Mouse (Mus musculus) neural tube, embryonic 13.5 days (tissue): ENCODE measurements at regions not wholly inside any gene's neighbourhood (a gene's known extent, or its start where the extent isn't known, plus 50 kb on each side); places are given as distances from the start of the nearest gene placed in this dataset.

ENCODE experiments used
- ATAC-seq: fragments of 200-750 bp; cut with Nextera tagmentation; 2 replicates; pipeline ENCODE4 v1.8.0; 2017; ENCODE audit warnings: low read depth, mild to moderate bottlenecking, moderate TSS enrichment, moderate library complexity
- H3K27ac ChIP-seq: fragments of 300-500 bp; sonication (generic); replicated peaks from 2 replicates; pipeline ENCODE4 v1.5.1; 2015; ENCODE audit warnings: moderate library complexity, mild to moderate bottlenecking, inconsistent platforms
- H3K27me3 ChIP-seq: fragments of 300-500 bp; sonication (generic); 2 replicates; pipeline ENCODE4 v1.6.1; 2015; ENCODE audit warnings: mild to moderate bottlenecking, inconsistent platforms
- H3K36me3 ChIP-seq: fragments of 300-500 bp; sonication (generic); 2 replicates; pipeline ENCODE4 v1.6.1; 2015; ENCODE audit warnings: mild to moderate bottlenecking, inconsistent platforms
- H3K4me1 ChIP-seq: fragments of 300-500 bp; sonication (generic); replicated peaks from 2 replicates; pipeline ENCODE4 v1.6.1; 2015; ENCODE audit warnings: inconsistent platforms
- H3K4me2 ChIP-seq: fragments of 300-500 bp; sonication (generic); 2 replicates; pipeline ENCODE4 v1.6.1; 2015; ENCODE audit warnings: inconsistent platforms, mild to moderate bottlenecking, moderate library complexity
- H3K4me3 ChIP-seq: fragments of 300-500 bp; sonication (generic); 2 replicates; pipeline ENCODE4 v1.5.1; 2015; ENCODE audit warnings: mild to moderate bottlenecking, inconsistent platforms
- H3K9ac ChIP-seq: fragments of 300-500 bp; sonication (generic); 2 replicates; pipeline ENCODE4 v1.6.1; 2015; ENCODE audit warnings: moderate library complexity, mild to moderate bottlenecking, inconsistent platforms
- H3K9me3 ChIP-seq: fragments of 300-500 bp; sonication (generic); 2 replicates; pipeline ENCODE4 v1.6.1; 2016; ENCODE audit warnings: inconsistent platforms
- WGBS: fragments of 180-500 bp; shearing (Covaris S2); methylation state at CpG from one replicate; pipeline ENCODE4 v1.1.7; 2015; 5-methylcytosine and 5-hydroxymethylcytosine counted together

DNA sequence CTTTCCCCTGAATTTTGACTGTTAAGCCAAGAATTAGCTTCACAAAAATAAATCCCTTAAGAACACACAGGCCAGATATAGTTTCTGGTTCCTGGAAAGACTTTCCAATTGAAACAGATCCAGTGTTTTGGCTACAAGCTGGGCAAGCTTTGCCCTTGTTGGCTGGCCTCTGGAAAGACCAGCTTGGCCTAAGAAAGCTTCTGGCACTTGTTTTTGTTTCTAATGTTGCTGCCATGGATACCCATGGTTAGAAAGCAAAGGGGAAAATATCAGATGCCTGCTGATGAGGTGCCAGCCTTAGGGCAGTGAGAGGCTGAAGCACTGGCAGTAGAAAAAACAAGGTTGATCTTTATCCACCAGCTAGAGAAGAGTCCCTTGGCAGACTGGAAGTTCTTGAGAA lies 228.2 kb downstream of the Klhl13 start:
- H3K4me3 ChIP-seq: no peak overlapping the region
- no peaks in the 10 kb centered on the region for H3K9me3 ChIP-seq
- no peak overlapping the region for H3K27ac ChIP-seq
- no peak for ATAC-seq
- no peak overlapping the region for H3K9ac ChIP-seq
- H3K27me3 ChIP-seq: no peaks in the 10 kb centered on the region
- no peak overlapping the region for H3K4me2 ChIP-seq
- H3K4me1 ChIP-seq: no peaks in the 10 kb centered on the region
- no peaks in the 10 kb centered on the region for H3K36me3 ChIP-seq

- no peaks in the 10 kb centered on the region for H3K27me3 ChIP-seq
- H3K27ac ChIP-seq: no peak overlapping the region
- H3K36me3 ChIP-seq: no peaks in the 10 kb centered on the region
- H3K4me3 ChIP-seq: no peak overlapping the region
- 0% methylated on average over 1 of the region's 1 CpGs for WGBS
- no peak for ATAC-seq
- H3K4me1 ChIP-seq: no peaks in the 10 kb centered on the region
- H3K9ac ChIP-seq: no peak overlapping the region
- no peaks in the 10 kb centered on the region for H3K9me3 ChIP-seq
- no peak overlapping the region for H3K4me2 ChIP-seq
These were observed 269.0 kb downstream of the Klhl13 start for GRCm38 (mm10) chrX:23095867-23096266.

DNA sequence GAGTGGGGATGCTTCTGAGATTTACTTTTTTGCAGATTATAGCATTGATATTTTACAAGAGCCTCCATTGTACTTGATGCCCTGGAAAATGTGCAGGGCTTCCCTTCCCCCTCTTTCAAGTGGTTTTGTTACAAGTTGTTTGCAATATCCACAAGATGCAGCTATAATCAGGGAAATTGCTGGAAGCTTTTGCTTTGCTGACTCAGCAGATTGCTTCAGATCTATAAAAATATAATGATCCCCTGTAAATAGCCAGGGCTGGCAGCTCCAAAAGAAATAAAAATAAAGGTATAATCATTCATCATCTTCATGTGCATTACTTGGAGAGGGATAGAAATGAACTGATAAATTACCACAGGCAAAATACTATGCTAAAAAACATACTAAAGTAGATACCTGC lies 272.1 kb downstream of the Klhl13 start:
- H3K4me2 ChIP-seq: no peak overlapping the region
- H3K9ac ChIP-seq: no peak overlapping the region
- H3K9me3 ChIP-seq: no peaks in the 10 kb centered on the region
- no peak overlapping the region for H3K27ac ChIP-seq
- no peaks in the 10 kb centered on the region for H3K4me1 ChIP-seq
- H3K36me3 ChIP-seq: no peaks in the 10 kb centered on the region
- no peaks in the 10 kb centered on the region for H3K27me3 ChIP-seq
- no peak for ATAC-seq
- H3K4me3 ChIP-seq: no peak overlapping the region

GRCm38 (mm10) chrX:23066432-23066831 lies 298.4 kb downstream of the Klhl13 start:
- H3K36me3 ChIP-seq: no peaks in the 10 kb centered on the region
- H3K9ac ChIP-seq: no peak overlapping the region
- no peaks in the 10 kb centered on the region for H3K9me3 ChIP-seq
- no peak overlapping the region for H3K4me2 ChIP-seq
- H3K4me1 ChIP-seq: no peaks in the 10 kb centered on the region
- ATAC-seq: 0 out of 2 replicates have a peak, but pooled peaks have one; percentile 40
- no peaks in the 10 kb centered on the region for H3K27me3 ChIP-seq
- WGBS: 67% methylated on average over 4 of the region's 4 CpGs
- H3K4me3 ChIP-seq: no peak overlapping the region
- no peak overlapping the region for H3K27ac ChIP-seq

- no peaks in the 10 kb centered on the region for H3K27me3 ChIP-seq
- H3K4me2 ChIP-seq: no peak overlapping the region
- H3K9me3 ChIP-seq: no peaks in the 10 kb centered on the region
- no peaks in the 10 kb centered on the region for H3K36me3 ChIP-seq
- no peak overlapping the region for H3K9ac ChIP-seq
- H3K4me1 ChIP-seq: no peaks in the 10 kb centered on the region
- no peak overlapping the region for H3K4me3 ChIP-seq
- H3K27ac ChIP-seq: no peak overlapping the region
- ATAC-seq: no peak
- 66% methylated on average over 3 of the region's 3 CpGs for WGBS
These were observed 337.3 kb downstream of the Klhl13 start for GRCm38 (mm10) chrX:23027622-23028021.

- H3K9me3 ChIP-seq: no peaks in the 10 kb centered on the region
- no peak for ATAC-seq
- no peak overlapping the region for H3K4me3 ChIP-seq
- no peaks in the 10 kb centered on the region for H3K27me3 ChIP-seq
- WGBS: 54% methylated on average over 1 of the region's 1 CpGs
- H3K4me1 ChIP-seq: no peaks in the 10 kb centered on the region
- no peaks in the 10 kb centered on the region for H3K36me3 ChIP-seq
- H3K4me2 ChIP-seq: no peak overlapping the region
- H3K9ac ChIP-seq: no peak overlapping the region
- no peak overlapping the region for H3K27ac ChIP-seq
These were observed 349.3 kb downstream of the Klhl13 start for GRCm38 (mm10) chrX:23015562-23015961.

DNA sequence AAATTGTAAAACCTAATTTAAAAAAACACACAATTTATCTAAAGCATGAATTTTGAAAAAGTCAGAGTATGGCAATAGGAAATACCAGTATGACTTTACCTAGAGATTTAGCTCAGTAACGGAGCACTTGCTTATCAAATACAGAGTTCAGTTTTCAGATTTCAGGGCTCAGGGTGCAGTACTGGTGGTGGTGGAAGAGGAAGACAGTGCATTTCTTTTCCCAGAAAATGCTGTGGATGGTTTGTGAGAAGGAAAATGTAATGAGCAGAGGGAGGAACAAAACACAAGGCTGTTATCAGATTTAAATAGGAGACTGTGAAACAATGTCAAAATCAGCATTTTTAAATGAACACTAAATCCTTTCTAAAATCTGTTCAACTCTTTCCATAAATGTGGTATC lies 349.8 kb downstream of the Klhl13 start:
- no peak overlapping the region for H3K4me3 ChIP-seq
- no peak overlapping the region for H3K9ac ChIP-seq
- H3K27ac ChIP-seq: no peak overlapping the region
- no peak overlapping the region for H3K4me2 ChIP-seq
- H3K9me3 ChIP-seq: no peaks in the 10 kb centered on the region
- H3K27me3 ChIP-seq: no peaks in the 10 kb centered on the region
- no peak for ATAC-seq
- H3K4me1 ChIP-seq: no peaks in the 10 kb centered on the region
- 97% methylated on average over 1 of the region's 1 CpGs for WGBS
- no peaks in the 10 kb centered on the region for H3K36me3 ChIP-seq
